Mouse (Mus musculus) liver, embryonic 14.5 days (tissue): ENCODE data around the gene Fau. TPM values are rescaled to one million over a fixed set of nuclear protein-coding genes. Genes with fewer than 3 reads are reported as not detected.

Experiments used
- ATAC-seq: fragments of 200-750 bp; cut with Nextera tagmentation; 2 replicates; pipeline ENCODE4 v1.8.0; 2017; ENCODE audit warnings: moderate number of reproducible peaks, mild to moderate bottlenecking, moderate library complexity; ENCODE audit not compliant: insufficient read depth
- DNase-seq, 3 experiments: peaks; one replicate each; pipeline ENCODE4 v3.0.0-alpha.2; 2012 to 2013; ENCODE audit warnings: low read depth in 3 of 3, low spot score in 3 of 3
- H3K27ac ChIP-seq: fragments of 300-500 bp; sonication (generic); 2 replicates; pipeline ENCODE4 v1.5.1; 2014; ENCODE audit warnings: moderate library complexity, mild to moderate bottlenecking, control low read depth, inconsistent platforms
- H3K27me3 ChIP-seq: fragments of 300-500 bp; sonication (generic); 2 replicates; pipeline ENCODE4 v1.6.1; 2014; ENCODE audit warnings: mild to moderate bottlenecking, low read length, moderate library complexity; ENCODE audit not compliant: control insufficient read depth, insufficient read depth
- H3K36me3 ChIP-seq: fragments of 300-500 bp; sonication (generic); replicated peaks from 2 replicates; pipeline ENCODE4 v1.6.1; 2014; ENCODE audit warnings: low read depth; ENCODE audit not compliant: control insufficient read depth, insufficient read depth
- H3K4me1 ChIP-seq, 2 experiments: fragments of 200-500 bp in 1 of 2; fragments of 300-500 bp in 1 of 2; sonication (generic) in 1 of 2; replicated peaks; 2 replicates each; pipeline ENCODE4 v1.6.1; 2012 to 2014; ENCODE audit warnings: antibody characterized with exemption in 1 of 2, inconsistent platforms in 1 of 2, low read length in 1 of 2; ENCODE audit not compliant: control insufficient read depth in 2 of 2, insufficient read depth in 2 of 2
- H3K4me2 ChIP-seq: fragments of 300-500 bp; sonication (generic); 2 replicates; pipeline ENCODE4 v1.6.1; 2014; ENCODE audit warnings: low read depth, mild to moderate bottlenecking, control low read depth, moderate library complexity
- H3K4me3 ChIP-seq, 2 experiments: fragments of 200-500 bp in 1 of 2; fragments of 300-500 bp in 1 of 2; sonication (generic) in 1 of 2; 2 replicates each; pipeline ENCODE4 v1.5.1; 2012 to 2014; ENCODE audit warnings: low read depth in 2 of 2, low read length in 2 of 2, mild to moderate bottlenecking in 2 of 2, control low read depth in 1 of 2, inconsistent platforms in 1 of 2, moderate library complexity in 1 of 2; ENCODE audit not compliant: insufficient read depth in 1 of 2
- H3K9ac ChIP-seq: fragments of 300-500 bp; sonication (generic); replicated peaks from 2 replicates; pipeline ENCODE4 v1.6.1; 2014; ENCODE audit warnings: mild to moderate bottlenecking, control low read depth, moderate library complexity
- H3K9me3 ChIP-seq: fragments of 300-500 bp; sonication (generic); 2 replicates; pipeline ENCODE4 v1.6.1; 2016; ENCODE audit warnings: low read length, mixed read lengths; ENCODE audit not compliant: control insufficient read depth
- CTCF ChIP-seq: IDR thresholded peaks from 2 replicates; pipeline ENCODE4 v1.5.1; 2016; ENCODE audit warnings: antibody characterized with exemption, low read depth, control low read depth
- EP300 ChIP-seq: IDR thresholded peaks from 2 replicates; pipeline ENCODE4 v1.6.1; 2016; ENCODE audit warnings: antibody characterized with exemption, low read depth
- WGBS: fragments of 180-500 bp; shearing (Covaris S2); extraction: QIAGEN DNeasy Blood & Tissue Kit; methylation state at CpG from one replicate; pipeline ENCODE4 v1.1.7; 2014; ENCODE audit not compliant: insufficient replicate concordance; 5-methylcytosine and 5-hydroxymethylcytosine counted together
- polyA plus RNA-seq, 2 experiments: library from polyadenylated mRNA; depleted of rRNA in 1 of 2; stranded (reverse) in 1 of 2; unstranded in 1 of 2; fragments of >200 nt; fragmentation: Nextera tagmentation in 1 of 2; extraction: Ambion mirVana in 1 of 2; gene quantifications; 2 replicates each; pipeline versions ENCODE4 v1.2.1 to v1.2.3; 2012 to 2014

The Fau gene
- polyA plus RNA-seq, 2 experiments = 639 to 969 TPM

DNA sequence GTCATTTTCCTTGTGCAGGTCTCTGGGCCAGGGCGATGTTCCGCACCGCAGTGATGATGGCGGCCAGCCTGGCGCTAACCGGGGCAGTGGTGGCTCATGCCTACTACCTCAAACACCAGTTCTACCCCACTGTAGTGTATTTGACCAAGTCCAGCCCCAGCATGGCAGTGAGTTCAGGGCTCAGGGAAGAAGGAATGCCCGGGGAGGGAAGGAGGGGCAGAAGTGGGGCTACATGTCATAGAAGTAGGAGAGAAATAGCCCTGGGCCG, 9.8 kb upstream of the Fau start:
- Histone ChIP-seq H3K9ac (peak overlapping the region; percentile 97), H3K4me1 (peaks cover 15 to 21% of the 10 kb centered on the region in 2 experiments), H3K4me3 (peak overlapping the region; percentile 90 to 91), H3K4me2 (peak overlapping the region; percentile 99), H3K27me3 (no peaks in the 10 kb centered on the region), H3K36me3 (peaks cover 47% of the 10 kb centered on the region), H3K27ac (peak overlapping the region; percentile 96), H3K9me3 (no peaks in the 10 kb centered on the region)
- TF ChIP-seq CTCF (no peak), EP300 (no peak)
- WGBS = 71% methylated on average over 8 of the region's 8 CpGs
- DNase-seq (no peak), ATAC-seq (no peak)

DNA sequence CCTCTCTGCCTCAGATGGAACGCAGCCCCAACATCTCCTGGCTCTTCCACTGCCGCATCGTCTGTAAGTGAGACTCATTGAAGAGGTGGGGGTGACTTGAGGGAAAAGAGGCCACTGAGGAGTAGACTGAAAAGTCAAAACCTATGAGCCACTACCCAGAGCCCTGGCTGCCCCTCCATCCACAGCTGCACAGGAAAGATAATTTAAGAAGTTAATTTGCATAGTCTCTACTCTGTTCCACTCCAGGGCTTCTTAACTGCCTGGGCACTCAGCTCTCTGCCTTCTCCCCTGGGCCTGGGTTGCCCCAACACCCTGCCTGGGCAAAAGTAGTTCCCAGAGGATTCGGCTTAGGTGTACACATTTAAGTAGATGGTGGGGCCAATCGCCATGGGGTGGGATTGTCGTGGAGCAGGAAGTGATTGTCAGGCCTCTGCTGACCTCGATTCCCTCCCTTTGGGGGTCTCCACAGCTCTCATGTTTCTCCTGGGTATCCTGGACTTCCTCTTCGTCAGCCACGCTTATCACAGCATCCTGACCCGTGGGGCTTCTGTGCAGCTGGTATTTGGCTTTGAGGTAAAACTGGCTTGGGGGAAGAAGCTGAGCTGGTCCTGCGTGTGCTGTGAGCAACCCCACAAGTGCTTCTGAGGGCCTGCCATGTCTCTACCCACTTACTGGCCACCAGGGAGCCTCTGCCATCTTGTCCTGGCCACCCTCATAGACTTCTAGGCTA, 8.8 kb upstream of the Fau start:
- Histone ChIP-seq H3K4me1 (peaks cover 15 to 21% of the 10 kb centered on the region in 2 experiments), H3K27ac (no peak overlapping the region), H3K36me3 (peaks cover 56% of the 10 kb centered on the region), H3K9ac (no peak overlapping the region), H3K4me2 (peak overlapping the region; percentile 99), H3K9me3 (no peaks in the 10 kb centered on the region), H3K4me3 (0 out of 4 replicates have a peak overlapping the region, but pooled peaks of 1 of the 2 experiments have one; percentile 12), H3K27me3 (no peaks in the 10 kb centered on the region)
- 55% methylated on average over 11 of the region's 11 CpGs for WGBS
- TF ChIP-seq EP300 (no peak), CTCF (no peak)
- no peak for DNase-seq
- no peak for ATAC-seq

GRCm38 (mm10) chr19:6052516-6052915, 5.1 kb upstream of the Fau start:
- DNase-seq (no peak), ATAC-seq (no peak)
- Histone ChIP-seq H3K9ac (no peak overlapping the region), H3K27ac (no peak overlapping the region), H3K4me3 (no peak overlapping the region), H3K36me3 (peaks cover 77% of the 10 kb centered on the region), H3K9me3 (no peaks in the 10 kb centered on the region), H3K4me1 (peaks cover 19 to 20% of the 10 kb centered on the region in 2 experiments), H3K4me2 (no peak overlapping the region), H3K27me3 (no peaks in the 10 kb centered on the region)
- WGBS = 85% methylated on average over 7 of the region's 7 CpGs
- no peak for TF ChIP-seq CTCF
- no peak for TF ChIP-seq EP300

GRCm38 (mm10) chr19:6054296-6054695, 3.3 kb upstream of the Fau start:
- WGBS = 81% methylated on average over 5 of the region's 5 CpGs
- Histone ChIP-seq H3K36me3 (peaks cover 75% of the 10 kb centered on the region), H3K27ac (no peak overlapping the region)

DNA sequence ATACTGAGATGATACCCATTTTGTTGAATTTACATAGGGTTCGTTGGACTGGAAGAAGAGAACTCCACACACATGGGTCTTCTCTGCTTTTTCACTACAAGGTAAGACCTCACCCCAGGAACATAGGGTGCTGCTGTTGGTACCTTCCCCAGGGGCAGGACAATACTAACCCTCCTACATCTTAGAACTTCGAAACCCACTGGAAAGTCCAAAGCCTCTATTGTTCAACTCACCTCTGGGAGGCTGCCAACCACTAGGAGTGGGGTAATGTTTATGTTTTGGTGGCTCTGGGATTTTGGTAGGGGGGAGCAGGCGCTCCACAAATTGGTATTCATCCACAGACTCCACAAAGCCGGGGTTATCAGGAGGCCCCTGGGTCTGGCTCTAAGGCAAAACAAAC, 948 bp upstream of the Fau start:
- WGBS = 40% methylated on average over 4 of the region's 4 CpGs
- H3K27ac ChIP-seq = no peak overlapping the region
- no peaks in the 10 kb centered on the region for H3K27me3 ChIP-seq
- peak overlapping the region; percentile 81 for H3K4me2 ChIP-seq
- peaks cover 62% of the 10 kb centered on the region for H3K36me3 ChIP-seq
- no peak for ATAC-seq
- peaks cover 16 to 17% of the 10 kb centered on the region in 2 experiments for H3K4me1 ChIP-seq
- no peak for TF ChIP-seq CTCF
- TF ChIP-seq EP300 = no peak
- peak overlapping the region; percentile 78 for H3K9ac ChIP-seq
- DNase-seq = no peak
- H3K9me3 ChIP-seq = no peaks in the 10 kb centered on the region
- peak overlapping the region; percentile 71 to 97 for H3K4me3 ChIP-seq

More at GRCm38 (mm10) chr19:6054296-6054695, 3.3 kb upstream of the Fau start:
- Histone ChIP-seq H3K4me1 (peaks cover 13% of the 10 kb centered on the region in 2 experiments), H3K4me2 (no peak overlapping the region), H3K27me3 (no peaks in the 10 kb centered on the region), H3K4me3 (no peak overlapping the region), H3K9ac (no peak overlapping the region), H3K9me3 (no peaks in the 10 kb centered on the region)
- DNase-seq (no peak), ATAC-seq (no peak)
- no peak for TF ChIP-seq EP300
- TF ChIP-seq CTCF = no peak
